Mouse (Mus musculus) heart, adult 2 months (tissue): ENCODE results near the gene Ap1m1. TPM values are rescaled to one million over a fixed set of nuclear protein-coding genes. Genes with fewer than 3 reads are reported as not detected.
A peak's percentile ranks its signal among the peaks of the same experiment; 100 is the strongest.

ENCODE experiments used
- DNase-seq, 2 experiments: peaks; one replicate each; pipeline ENCODE4 v3.0.0; 2021
- H3K27ac ChIP-seq: fragments of 200-600 bp; 2 replicates; pipeline ENCODE4 v1.8.1; 2022
- H3K27me3 ChIP-seq: fragments of 200-500 bp; 2 replicates; pipeline ENCODE4 v1.6.1; 2012; ENCODE audit warnings: mild to moderate bottlenecking, low read length, inconsistent platforms, mixed read lengths; ENCODE audit not compliant: control insufficient read depth, insufficient read depth
- H3K36me3 ChIP-seq: fragments of 200-500 bp; 2 replicates; pipeline ENCODE4 v1.6.1; 2012; ENCODE audit warnings: low read length, inconsistent platforms; ENCODE audit not compliant: control insufficient read depth, insufficient read depth
- H3K4me1 ChIP-seq: fragments of 200-500 bp; 2 replicates; pipeline ENCODE4 v1.6.1; 2011; ENCODE audit warnings: low read length; ENCODE audit not compliant: control insufficient read depth, insufficient read depth
- H3K4me3 ChIP-seq: fragments of 200-600 bp; 2 replicates; pipeline ENCODE4 v1.8.1; 2022
- H3K79me2 ChIP-seq: fragments of 200-500 bp; replicated peaks from 2 replicates; pipeline ENCODE4 v1.6.1; 2012; ENCODE audit warnings: mild to moderate bottlenecking, inconsistent platforms, low read length, moderate library complexity, mixed read lengths; ENCODE audit not compliant: control insufficient read depth, insufficient read depth
- H3K9ac ChIP-seq: fragments of 200-500 bp; 2 replicates; pipeline ENCODE4 v1.6.1; 2012; ENCODE audit warnings: low read depth, mild to moderate bottlenecking, control low read depth, inconsistent platforms, low read length, mixed read lengths
- CTCF ChIP-seq: fragments of 200-600 bp; IDR thresholded peaks from 2 replicates; pipeline ENCODE4 v1.8.1; 2022; ENCODE audit warnings: antibody characterized with exemption, mild to moderate bottlenecking, moderate library complexity
- EP300 ChIP-seq: fragments of 200-500 bp; IDR thresholded peaks from 2 replicates; pipeline ENCODE4 v1.6.1; 2011; ENCODE audit warnings: low read depth, low read length, control low read depth; ENCODE audit not compliant: insufficient read depth
- POLR2A ChIP-seq: fragments of 200-500 bp; IDR thresholded peaks from 2 replicates; pipeline ENCODE4 v1.6.1; 2011; ENCODE audit warnings: mild to moderate bottlenecking, low read depth, low read length, control low read depth; ENCODE audit not compliant: insufficient read depth
- WGBS: fragments of 180-500 bp; shearing (Covaris S2); methylation state at CpG from one replicate; pipeline ENCODE4 v1.1.7; 2018; 5-methylcytosine and 5-hydroxymethylcytosine counted together
- intact Hi-C: fragments of 180-260 bp; cut with DNase I; formaldehyde crosslinking; loops from one replicate; pipeline ENCODE4 v1.15.1; 2025
- polyA plus RNA-seq: library from polyadenylated mRNA; depleted of rRNA; stranded (reverse); fragments of >200 nt; gene quantifications from 2 replicates; pipeline ENCODE4 v1.2.3, GENCODE M21; 2012
- total RNA-seq, 2 experiments: library from RNA; stranded (reverse); gene quantifications; 2 replicates each; pipeline ENCODE4 v1.2.3; 2021

Ap1m1 gene
- total and polyA plus RNA-seq, 3 experiments: 44.6 to 74.3 (median 48.8) TPM

- intact Hi-C loops: no loop called here
- Histone ChIP-seq H3K36me3 (peaks cover 2% of the 10 kb centered on the region), H3K4me3 (no peak overlapping the region), H3K79me2 (no peaks in the 10 kb centered on the region), H3K9ac (peak overlapping the region; percentile 5), H3K4me1 (peaks cover 20% of the 10 kb centered on the region), H3K27ac (peak overlapping the region; percentile 61), H3K27me3 (no peaks in the 10 kb centered on the region)
- no peak for TF ChIP-seq EP300
- TF ChIP-seq CTCF: no peak
- TF ChIP-seq POLR2A: no peak
- DNase-seq: no peak
- 27% methylated on average over 4 of the region's 4 CpGs for WGBS
Measured at GRCm38 (mm10) chr8:72260585-72260984, 20.8 kb downstream of the Ap1m1 start.

- DNase-seq: peak; percentile 60 to 71
- 2% methylated on average over 2 of the region's 2 CpGs for WGBS
- peaks cover 24% of the 10 kb centered on the region for H3K4me1 ChIP-seq
- TF ChIP-seq CTCF (peak; percentile 86), POLR2A (peak; percentile 34; the same call in 1 of the 2 replicates), EP300 (peak; percentile 84)
- peak overlapping the region; percentile 5 for H3K9ac ChIP-seq
- H3K27ac ChIP-seq: peak overlapping the region; percentile 61
- no peaks in the 10 kb centered on the region for H3K27me3 ChIP-seq
- H3K4me3 ChIP-seq: no peak overlapping the region
- no peaks in the 10 kb centered on the region for H3K79me2 ChIP-seq
- intact Hi-C loops: no loop called here
- H3K36me3 ChIP-seq: peaks cover 2% of the 10 kb centered on the region
Measured at GRCm38 (mm10) chr8:72261019-72261418, 21.2 kb downstream of the Ap1m1 start.

- Histone ChIP-seq H3K27me3 (no peaks in the 10 kb centered on the region), H3K36me3 (peaks cover 2% of the 10 kb centered on the region), H3K4me1 (peaks cover 24% of the 10 kb centered on the region), H3K9ac (no peak overlapping the region), H3K79me2 (no peaks in the 10 kb centered on the region), H3K4me3 (no peak overlapping the region), H3K27ac (peak overlapping the region; percentile 61)
- DNase-seq: no peak
- intact Hi-C loops: no loop called here
- TF ChIP-seq EP300 (no peak), CTCF (no peak), POLR2A (no peak)
Measured at GRCm38 (mm10) chr8:72261431-72261830, 21.6 kb downstream of the Ap1m1 start.

DNA sequence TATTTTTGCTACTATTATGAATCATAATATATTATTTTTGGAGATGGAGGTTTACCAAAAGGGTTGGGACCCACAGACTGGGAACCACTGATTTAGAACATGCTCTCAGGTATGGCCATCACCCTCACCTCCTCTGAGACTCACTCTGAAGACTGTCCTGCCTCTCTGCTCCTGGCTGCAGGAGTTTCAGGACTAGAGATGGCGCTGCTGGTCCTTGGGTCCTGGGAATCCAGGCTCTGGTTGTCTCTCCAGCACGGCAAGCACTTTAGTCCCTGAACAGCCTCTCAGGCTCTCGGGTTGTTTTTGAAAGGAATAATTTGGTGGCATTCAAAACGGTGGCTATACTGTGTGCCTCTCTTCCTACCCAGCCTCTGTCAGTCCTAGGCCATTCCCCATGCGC is 22.1 kb downstream of the Ap1m1 start:
- Histone ChIP-seq H3K9ac (peak overlapping the region; percentile 52), H3K4me1 (peaks cover 24% of the 10 kb centered on the region), H3K27me3 (no peaks in the 10 kb centered on the region), H3K27ac (peak overlapping the region; percentile 61), H3K36me3 (peaks cover 2% of the 10 kb centered on the region), H3K4me3 (no peak overlapping the region), H3K79me2 (no peaks in the 10 kb centered on the region)
- intact Hi-C loops: loop anchor here (1.0 kb wide), 1 partner anchor 103 kb away; no protein-coding TSS in a partner anchor
- DNase-seq: peak in 1 of 2 experiments; percentile 65
- whole genome bisulfite sequencing: 46% methylated on average over 5 of the region's 5 CpGs
- TF ChIP-seq EP300 (peak; percentile 76; the same call in 1 of the 2 replicates), CTCF (peak; percentile 77), POLR2A (no peak)

DNA sequence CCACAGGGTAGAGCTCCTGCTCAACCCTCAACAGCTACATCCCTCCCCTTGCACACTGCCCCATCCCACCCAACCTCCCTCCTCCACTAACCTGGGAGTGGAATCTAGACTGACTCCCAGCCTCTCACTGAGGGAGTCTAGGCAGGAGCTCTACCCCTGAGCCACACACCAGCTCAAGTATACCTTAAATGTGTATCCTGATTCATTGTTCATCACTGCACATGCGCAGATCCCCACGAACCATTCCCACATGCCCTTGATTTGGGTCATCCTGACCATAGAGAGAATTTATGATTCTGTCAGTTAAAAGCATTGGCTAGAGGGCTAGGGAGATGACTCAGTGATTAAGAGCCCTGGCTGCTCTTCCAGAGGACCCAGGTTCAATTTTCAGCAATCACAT is 22.9 kb downstream of the Ap1m1 start:
- intact Hi-C loops: loop anchor here (1.0 kb wide), 1 partner anchor 103 kb away; no protein-coding TSS in a partner anchor
- no peak for DNase-seq
- Histone ChIP-seq H3K36me3 (peaks cover 2% of the 10 kb centered on the region), H3K27me3 (no peaks in the 10 kb centered on the region), H3K4me3 (no peak overlapping the region), H3K27ac (peak overlapping the region; percentile 61), H3K79me2 (no peaks in the 10 kb centered on the region), H3K9ac (no peak overlapping the region), H3K4me1 (peaks cover 24% of the 10 kb centered on the region)
- TF ChIP-seq EP300 (no peak), POLR2A (no peak), CTCF (no peak)
- WGBS: 96% methylated on average over 2 of the region's 2 CpGs

DNA sequence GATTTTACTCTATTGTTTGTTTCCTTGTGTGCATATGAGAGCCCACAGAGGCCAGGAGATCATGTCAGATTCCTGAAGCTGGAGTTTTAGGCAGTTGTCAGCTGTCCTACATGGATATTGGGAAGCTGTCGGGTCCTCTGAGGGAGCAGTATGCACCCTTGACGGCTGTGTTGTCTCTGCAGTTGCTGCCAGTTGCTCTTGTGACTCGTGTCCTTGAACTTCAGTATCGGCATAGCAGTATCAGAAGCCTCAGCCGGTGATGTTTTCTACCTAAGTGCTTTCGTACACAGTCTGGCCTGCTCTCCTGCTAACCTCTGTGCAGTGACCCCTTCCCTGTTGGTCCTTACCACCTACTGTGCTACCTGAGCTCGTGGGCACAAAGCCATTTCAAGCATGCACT is 23.6 kb downstream of the Ap1m1 start:
- DNase-seq: no peak
- peaks cover 2% of the 10 kb centered on the region for H3K36me3 ChIP-seq
- H3K79me2 ChIP-seq: no peaks in the 10 kb centered on the region
- peaks cover 27% of the 10 kb centered on the region for H3K4me1 ChIP-seq
- H3K27me3 ChIP-seq: no peaks in the 10 kb centered on the region
- TF ChIP-seq CTCF (no peak), POLR2A (no peak), EP300 (no peak)
- H3K9ac ChIP-seq: no peak overlapping the region
- intact Hi-C loops: no loop called here
- no peak overlapping the region for H3K4me3 ChIP-seq
- H3K27ac ChIP-seq: peak overlapping the region; percentile 58
- 52% methylated on average over 7 of the region's 7 CpGs for WGBS
